Mouse (Mus musculus) kidney, adult 2 months (tissue): ENCODE data around the gene Rab20.

Experiments used
- CTCF ChIP-seq: fragments of 200-500 bp; conservative IDR thresholded peaks from 2 replicates; pipeline ENCODE4 v1.5.1; 2011; ENCODE audit warnings: low read depth, mild to moderate bottlenecking, control low read depth, low read length, moderate library complexity, mixed read lengths; ENCODE audit not compliant: insufficient read depth, insufficient read length
- POLR2A ChIP-seq: fragments of 200-500 bp; IDR thresholded peaks from one replicate; pipeline ENCODE4 v1.6.1; 2011; ENCODE audit warnings: low read depth, low read length, control low read depth

GRCm38 (mm10) chr8:11465619-11466018 lies 12.9 kb downstream of the Rab20 start:
- TF ChIP-seq CTCF (no peak), POLR2A (no peak)
